Mouse (Mus musculus) ES-E14 (cell line): ENCODE measurements around the gene Pex26. TPM values are rescaled to one million over a fixed set of nuclear protein-coding genes. Genes with fewer than 3 reads are reported as not detected.

ENCODE experiments used
- DNase-seq: peaks from one replicate; pipeline ENCODE4 v3.0.0-alpha.2; 2013; ENCODE audit warnings: low read depth, low spot score
- H3K27ac ChIP-seq: 2 replicates; pipeline ENCODE4 v1.5.1; 2012; ENCODE audit warnings: low read depth, mild to moderate bottlenecking, low read length, moderate library complexity, mixed read lengths; ENCODE audit not compliant: poor library complexity, insufficient read depth, severe bottlenecking
- H3K36me3 ChIP-seq: 2 replicates; pipeline ENCODE4 v1.6.1; 2012; ENCODE audit warnings: mild to moderate bottlenecking, low read length, moderate library complexity, mixed read lengths; ENCODE audit not compliant: control insufficient read depth, poor library complexity, insufficient read depth, severe bottlenecking
- H3K4me1 ChIP-seq, 2 experiments: fragments of 150-350 bp in 1 of 2; sonication (generic) in 1 of 2; 2 replicates each; pipeline ENCODE4 v1.6.1; 2012; ENCODE audit warnings: low read length in 2 of 2, mild to moderate bottlenecking in 1 of 2, mixed read lengths in 1 of 2; ENCODE audit not compliant: control insufficient read depth in 2 of 2, insufficient read depth in 2 of 2, poor library complexity in 1 of 2
- H3K4me3 ChIP-seq, 2 experiments: fragments of 150-350 bp in 1 of 2; sonication (generic) in 1 of 2; 2 replicates each; pipeline ENCODE4 v1.5.1; 2012; ENCODE audit warnings: low read length in 2 of 2, low read depth in 1 of 2, mild to moderate bottlenecking in 1 of 2, mixed read lengths in 1 of 2; ENCODE audit not compliant: insufficient read depth in 1 of 2, poor library complexity in 1 of 2, severe bottlenecking in 1 of 2
- H3K9ac ChIP-seq: 2 replicates; pipeline ENCODE4 v1.6.1; 2012; ENCODE audit warnings: low read depth, mild to moderate bottlenecking, low read length, mixed read lengths; ENCODE audit not compliant: poor library complexity, insufficient read depth, severe bottlenecking
- H3K9me3 ChIP-seq: fragments of 150-350 bp; sonication (generic); 2 replicates; pipeline ENCODE4 v1.6.1; 2012; ENCODE audit warnings: low read depth, mild to moderate bottlenecking, low read length; ENCODE audit not compliant: control insufficient read depth, insufficient read depth
- CHD2 ChIP-seq: IDR thresholded peaks from 2 replicates; pipeline ENCODE4 v1.6.1; 2014; ENCODE audit warnings: mild to moderate bottlenecking, low read depth, low read length, inconsistent platforms
- HCFC1 ChIP-seq: IDR thresholded peaks from 2 replicates; pipeline ENCODE4 v1.6.1; 2012; ENCODE audit warnings: low read length, inconsistent platforms, borderline replicate concordance; ENCODE audit not compliant: insufficient read depth
- MAFK ChIP-seq: IDR thresholded peaks from 2 replicates; pipeline ENCODE4 v1.6.1; 2014; ENCODE audit warnings: mild to moderate bottlenecking, low read depth, low read length, inconsistent platforms; ENCODE audit not compliant: insufficient read depth
- ZC3H11A ChIP-seq: IDR thresholded peaks from 2 replicates; pipeline ENCODE4 v1.6.1; 2012; ENCODE audit warnings: low read depth, mild to moderate bottlenecking, inconsistent platforms, low read length, borderline replicate concordance
- ZNF384 ChIP-seq: IDR thresholded peaks from 2 replicates; pipeline ENCODE4 v1.6.1; 2012; ENCODE audit warnings: low read depth, low read length, inconsistent platforms
- in situ Hi-C, 2 experiments: fragments of 600-800 bp; cut with MboI; formaldehyde crosslinking; loops; one replicate each; pipeline ENCODE4 v1.15.1; 2025; ENCODE audit warnings: low sequenced_read_pairs in 2 of 2, inconsistent platforms in 1 of 2; ENCODE audit not compliant: unreplicated experiment in 2 of 2
- total RNA-seq: library from RNA; depleted of rRNA; stranded (reverse); fragments of 300-350 nt; gene quantifications from 2 replicates; pipeline ENCODE4 v1.2.3, GENCODE M21; 2012

The Pex26 gene
- total RNA-seq, 1 experiment = 6.6 TPM

DNA sequence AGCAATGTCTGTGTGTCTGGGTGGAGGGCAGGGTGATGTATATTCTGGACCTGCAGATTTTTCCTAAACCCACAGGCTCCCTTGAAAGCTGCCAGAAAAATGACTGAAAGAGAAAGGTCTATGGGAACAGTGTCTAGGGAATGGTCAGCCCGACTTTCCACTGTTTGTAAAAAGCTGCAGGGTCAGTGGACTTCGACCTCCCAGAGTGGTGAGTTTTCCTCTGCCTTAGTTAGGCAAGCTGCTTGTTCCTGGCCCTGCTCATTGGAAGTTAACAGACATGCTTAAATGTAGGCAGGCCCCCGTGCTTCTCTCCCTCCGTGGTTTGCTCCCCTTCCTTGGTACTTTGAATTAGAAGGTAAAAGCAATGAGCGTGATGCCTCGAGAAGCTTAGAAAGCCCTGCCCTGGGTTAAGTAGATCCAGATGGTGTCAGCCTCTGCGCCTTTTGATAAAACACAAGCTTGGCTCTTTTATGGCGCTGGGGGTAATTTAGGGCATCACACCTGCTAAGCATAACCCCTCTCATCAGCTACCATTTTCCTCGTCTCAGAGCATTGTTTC lies 14.4 kb downstream of the Pex26 start:
- H3K9ac ChIP-seq = no peak overlapping the region
- in situ Hi-C loops = no loop called here
- no peak for DNase-seq
- 0 out of 2 replicates have a peak, but pooled peaks cover 2% of the 10 kb centered on the region for H3K36me3 ChIP-seq
- H3K4me3 ChIP-seq = no peak overlapping the region
- no peak overlapping the region for H3K27ac ChIP-seq
- TF ChIP-seq HCFC1 (no peak), CHD2 (no peak), MAFK (no peak), ZNF384 (no peak), ZC3H11A (no peak)
- no peaks in the 10 kb centered on the region for H3K9me3 ChIP-seq
- H3K4me1 ChIP-seq = peaks cover 0 to 14% of the 10 kb centered on the region in 2 experiments; a peak in 1 of 4 replicates

DNA sequence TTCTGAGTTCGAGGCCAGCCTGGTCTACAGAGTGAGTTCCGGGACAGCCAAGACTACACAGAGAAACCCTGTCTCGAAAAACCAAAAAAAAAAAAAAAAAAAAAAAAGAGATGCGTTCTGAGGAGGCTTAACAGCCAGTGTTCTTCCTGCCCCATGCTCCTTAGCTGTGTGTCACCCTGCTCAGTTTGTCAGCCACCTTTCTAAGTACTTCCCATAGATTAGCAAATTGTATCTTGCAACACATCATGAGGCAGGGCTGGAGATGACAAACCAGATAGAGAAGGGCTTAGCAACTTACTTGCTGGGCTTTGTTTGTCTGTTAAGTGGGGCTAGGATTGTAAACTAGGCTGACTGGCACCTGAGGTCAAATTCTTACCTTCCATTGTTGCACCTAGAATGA lies 17.0 kb downstream of the Pex26 start:
- TF ChIP-seq MAFK (no peak), CHD2 (no peak), HCFC1 (no peak), ZNF384 (no peak), ZC3H11A (no peak)
- in situ Hi-C loops = no loop called here
- DNase-seq = no peak
- no peaks in the 10 kb centered on the region for H3K9me3 ChIP-seq
- H3K27ac ChIP-seq = no peak overlapping the region
- no peak overlapping the region for H3K4me3 ChIP-seq
- H3K9ac ChIP-seq = no peak overlapping the region
- H3K4me1 ChIP-seq = no peaks in the 10 kb centered on the region
- no peaks in the 10 kb centered on the region for H3K36me3 ChIP-seq

DNA sequence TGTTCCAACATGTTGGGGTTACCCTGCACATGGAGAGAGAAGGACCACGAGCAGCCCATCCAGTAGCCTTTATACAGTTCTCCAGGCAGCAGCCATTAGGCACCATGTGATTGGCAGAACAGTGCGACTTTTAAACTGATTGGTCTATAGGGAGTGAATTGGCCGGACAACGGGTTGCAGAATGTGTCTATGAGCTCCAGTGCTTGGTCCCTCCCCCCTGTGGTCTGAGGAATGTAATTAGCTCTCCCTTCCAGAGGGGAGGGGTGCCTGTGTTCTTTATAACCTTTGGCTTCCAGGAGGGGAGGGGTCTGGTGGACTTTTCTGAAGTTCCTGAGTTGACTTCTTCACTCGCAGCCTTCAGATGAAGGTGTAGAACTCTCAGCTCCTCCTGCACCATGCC lies 18.6 kb downstream of the Pex26 start:
- Histone ChIP-seq H3K9ac (no peak overlapping the region), H3K4me1 (no peaks in the 10 kb centered on the region), H3K9me3 (no peaks in the 10 kb centered on the region), H3K36me3 (no peaks in the 10 kb centered on the region), H3K4me3 (no peak overlapping the region), H3K27ac (no peak overlapping the region)
- no peak for DNase-seq
- in situ Hi-C loops = no loop called here
- TF ChIP-seq ZNF384 (no peak), HCFC1 (no peak), ZC3H11A (no peak), MAFK (no peak), CHD2 (no peak)

DNA sequence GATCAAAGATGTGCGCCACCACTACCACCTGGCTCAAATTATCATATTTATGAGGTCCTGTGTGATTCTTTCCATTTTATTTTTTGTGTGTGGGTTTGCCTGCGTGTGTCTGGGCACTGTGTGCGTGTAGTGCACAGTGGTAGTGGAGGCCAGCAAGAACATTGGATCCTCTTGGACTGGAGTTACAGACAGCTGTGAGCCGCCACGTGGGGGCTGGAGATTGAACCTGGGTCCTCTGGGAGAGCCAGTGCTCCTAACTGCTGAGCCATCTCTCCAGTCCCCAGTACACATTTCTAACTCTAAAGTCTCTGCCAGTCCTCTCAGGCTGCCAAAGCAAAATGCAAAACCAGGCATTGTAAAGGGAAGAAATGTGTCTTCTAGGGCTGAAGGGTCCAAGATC lies 23.0 kb downstream of the Pex26 start:
- in situ Hi-C loops = no loop called here
- no peak overlapping the region for H3K4me3 ChIP-seq
- DNase-seq = no peak
- no peak for TF ChIP-seq ZNF384
- no peak for TF ChIP-seq HCFC1
- TF ChIP-seq MAFK = no peak
- TF ChIP-seq ZC3H11A = no peak
- no peak for TF ChIP-seq CHD2
- H3K4me1 ChIP-seq = peaks cover 0 to 3% of the 10 kb centered on the region in 2 experiments; a peak in 1 of 4 replicates
- no peak overlapping the region for H3K27ac ChIP-seq
- no peaks in the 10 kb centered on the region for H3K9me3 ChIP-seq
- no peaks in the 10 kb centered on the region for H3K36me3 ChIP-seq
- no peak overlapping the region for H3K9ac ChIP-seq
